Mouse (Mus musculus) bone marrow, adult 2 months (tissue): ENCODE results near the gene Auh.

ENCODE experiments used
- CTCF ChIP-seq: fragments of 200-500 bp; IDR thresholded peaks from 2 replicates; pipeline ENCODE4 v1.5.1; 2011; ENCODE audit warnings: low read length, control low read depth; ENCODE audit not compliant: control insufficient read depth, insufficient read depth
- POLR2A ChIP-seq: fragments of 200-500 bp; IDR thresholded peaks from 2 replicates; pipeline ENCODE4 v1.6.1; 2011; ENCODE audit warnings: low read depth, mild to moderate bottlenecking, control low read depth, low read length, borderline replicate concordance; ENCODE audit not compliant: control insufficient read depth

DNA sequence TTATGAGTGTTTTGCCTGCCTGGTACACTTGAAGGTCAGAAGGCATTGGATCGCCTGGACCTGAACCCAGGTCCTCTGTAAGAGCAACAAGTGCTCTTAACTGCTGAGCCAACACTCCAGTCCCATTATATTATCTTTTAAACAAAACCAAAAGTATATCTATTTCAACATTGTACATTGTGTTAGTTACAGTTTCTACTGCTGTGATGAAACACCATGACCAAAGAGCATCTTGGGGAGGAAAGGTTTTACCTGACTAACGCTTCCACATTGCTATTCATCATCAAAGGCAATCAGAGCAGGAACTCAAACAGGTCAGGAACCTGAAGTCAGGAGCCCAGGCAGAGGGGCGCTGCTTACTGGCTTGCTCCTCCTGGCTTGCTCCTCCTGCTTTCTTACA lies 43.1 kb upstream of the Auh start:
- TF ChIP-seq CTCF (no peak), POLR2A (no peak)
